Mouse (Mus musculus): Measurements from ENCODE around the gene Eomes. TPM values are rescaled to one million over a fixed set of nuclear protein-coding genes. Genes with fewer than 3 reads are reported as not detected.
A peak's percentile ranks its signal among the peaks of the same experiment; 100 is the strongest.

The Eomes gene
- total and polyA plus RNA-seq, 3 experiments: 0.17 to 0.37 (median 0.29) TPM

DNA sequence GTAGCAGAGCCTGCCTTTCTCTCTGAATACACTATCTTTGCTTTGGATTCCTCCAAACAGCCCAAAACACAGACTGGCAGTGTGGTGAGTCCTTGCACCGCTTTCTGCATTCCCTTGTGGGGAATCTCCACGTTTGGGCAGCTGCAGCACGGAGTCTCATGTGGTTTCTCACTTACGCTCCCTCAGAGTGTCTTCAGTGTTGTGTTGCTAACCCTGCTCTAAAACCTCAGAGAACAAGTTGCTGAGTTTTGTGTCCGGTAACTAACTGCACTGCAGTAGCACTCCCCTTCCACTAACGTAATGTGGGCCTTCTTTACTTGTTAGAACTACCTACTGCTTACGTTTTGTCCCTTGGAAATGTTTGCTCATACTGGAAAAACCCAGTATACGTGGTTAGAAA, 41.1 kb downstream of the Eomes start:
- DNase-seq: no peak

DNA sequence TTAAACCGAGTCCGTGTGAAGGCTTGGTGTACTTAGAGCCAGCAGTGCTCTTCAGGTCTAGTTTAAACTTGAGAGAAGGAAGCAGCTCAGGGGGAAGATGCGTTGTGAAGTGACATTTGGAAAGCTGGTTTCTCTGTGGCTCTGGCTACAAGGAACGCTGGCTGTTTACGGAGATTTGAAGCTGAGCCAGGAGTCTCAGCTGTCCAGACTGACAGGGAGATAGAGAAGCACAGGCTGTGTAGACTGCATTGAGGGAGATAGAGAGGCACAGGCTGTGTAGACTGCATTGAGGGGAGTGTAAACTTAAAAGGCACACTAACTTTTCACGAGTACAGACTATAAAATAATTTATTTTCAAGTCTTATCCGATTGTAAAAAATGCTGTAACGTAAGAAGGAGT, 42.0 kb downstream of the Eomes start:
- DNase-seq: peak; percentile 60

DNA sequence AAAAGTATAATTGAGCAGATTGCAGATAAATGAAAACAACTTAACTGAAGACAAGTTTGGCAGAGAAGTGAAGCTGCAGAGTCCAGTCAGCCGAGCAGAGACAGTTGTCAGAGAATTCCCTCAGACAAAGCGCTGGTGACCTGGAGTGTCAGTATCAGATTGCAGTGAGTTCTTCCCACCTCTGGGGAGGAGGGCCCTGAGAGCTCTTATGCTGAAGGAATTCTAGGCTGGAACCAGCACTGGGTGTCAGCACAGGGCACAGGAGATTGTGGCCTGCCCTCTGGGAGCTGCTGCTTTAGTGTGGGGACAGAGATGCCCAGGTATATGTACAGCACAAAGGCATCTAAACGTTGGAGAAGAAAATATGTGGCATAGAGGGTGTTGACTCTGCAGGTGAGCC, 42.8 kb downstream of the Eomes start:
- no peak for DNase-seq

GRCm38 (mm10) chr9:118521659-118522058, 43.6 kb downstream of the Eomes start:
- DNase-seq: no peak

DNA sequence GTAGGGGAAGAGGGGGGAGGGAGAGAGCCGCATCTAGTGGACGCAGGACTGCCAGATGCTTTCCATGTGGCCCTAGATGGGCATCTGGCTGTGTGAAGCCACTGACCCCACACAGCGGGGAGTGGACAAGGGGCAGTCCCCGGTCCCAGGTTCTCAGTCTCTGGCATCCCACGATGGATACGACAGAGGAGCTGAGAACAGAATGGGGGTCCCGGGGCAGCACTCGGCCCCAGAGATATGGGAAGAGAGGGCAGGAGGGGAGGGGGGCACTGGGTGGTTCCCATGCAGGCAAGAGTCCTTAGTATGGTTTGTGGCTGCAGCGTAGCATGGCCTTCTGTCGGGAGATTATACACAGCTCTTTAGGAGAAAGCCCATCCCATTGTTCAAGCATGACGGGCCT, 45.7 kb downstream of the Eomes start:
- DNase-seq: no peak

GRCm38 (mm10) chr9:118527056-118527455, 49.0 kb downstream of the Eomes start:
- DNase-seq: no peak

DNA sequence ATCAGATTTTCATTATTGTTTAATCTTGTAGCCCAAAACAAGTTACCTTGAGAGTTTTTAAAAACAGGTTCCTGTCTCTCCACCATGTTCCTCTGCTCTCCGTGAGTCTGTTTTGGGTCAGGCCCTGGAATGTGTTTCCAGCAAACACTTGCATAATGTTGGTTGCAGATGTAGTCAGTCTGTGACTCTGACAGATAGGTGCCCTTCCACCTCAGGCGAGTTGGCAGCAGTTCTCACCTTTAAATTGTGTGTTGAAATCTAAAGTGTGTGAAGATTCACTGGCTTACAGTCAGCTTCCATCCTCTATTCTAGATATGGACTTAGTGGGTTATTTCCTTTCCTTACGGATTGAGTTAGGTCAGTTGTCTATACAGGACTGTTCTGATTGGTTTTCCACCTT, 51.8 kb downstream of the Eomes start:
- DNase-seq: no peak

DNA sequence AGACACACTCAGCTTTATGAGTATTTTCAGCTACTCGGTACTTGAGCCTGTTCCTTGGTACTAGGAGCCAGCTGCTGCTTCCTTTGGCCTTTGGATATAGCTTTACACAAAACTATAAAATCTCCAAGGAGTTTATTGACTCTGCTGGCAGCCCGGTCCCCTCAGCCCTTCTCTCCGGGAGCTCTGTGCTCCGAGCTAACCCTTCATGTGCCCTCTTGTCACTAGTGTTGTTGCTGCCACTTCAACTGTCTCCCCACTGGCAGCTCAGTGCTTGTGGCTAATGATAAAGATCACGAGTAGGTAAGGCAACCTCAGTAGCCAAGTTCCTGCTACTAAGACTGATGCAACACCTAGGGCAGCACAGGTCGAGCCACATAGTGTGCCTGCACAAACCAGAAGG, 52.7 kb downstream of the Eomes start:
- no peak for DNase-seq

- DNase-seq: peak; percentile 41
Observed at GRCm38 (mm10) chr9:118532516-118533205, 54.6 kb downstream of the Eomes start.

Other genes starting within 250 kb of the Eomes start
- gene Golga4, start 28.1 kb downstream of the Eomes start, total RNA-seq (2021): 100 to 1,000 TPM; 109 to 121 TPM
- 5.9 and 11.5 TPM in 2 replicates for gene Golga4, start 28.1 kb downstream of the Eomes start, polyA plus RNA-seq (2012; rRNA removed)
- gene Itga9, start 128.5 kb downstream of the Eomes start, total RNA-seq (2021): 10 to 100 TPM; 43.4 to 58.9 TPM
- 67.2 and 95.2 TPM in 2 replicates for gene Itga9, start 128.5 kb downstream of the Eomes start, polyA plus RNA-seq (2012; rRNA removed)